Mouse (Mus musculus) mouse embryonic stem cell (cell line): ENCODE measurements around the gene Nr3c2.

ENCODE experiments used
- in situ Hi-C, 2 experiments: fragments of 300-500 bp; cut with MboI; formaldehyde crosslinking; loops; 1 replicate in 1 of 2; 3 replicates in 1 of 2; pipeline ENCODE4 v1.14.3; 2019 to 2020; ENCODE audit warnings: low sequenced_read_pairs in 2 of 2, low pct_unique_long_range_greater_than_20kb in 1 of 2, mixed read lengths in 1 of 2; ENCODE audit not compliant: unreplicated experiment in 1 of 2

Gene Nr3c2

GRCm38 (mm10) chr8:77044849-77045248 is 145.6 kb downstream of the Nr3c2 start:
- in situ Hi-C loops, result no loop called here

GRCm38 (mm10) chr8:77045711-77046110 is 146.5 kb downstream of the Nr3c2 start:
- in situ Hi-C loops, result no loop called here

GRCm38 (mm10) chr8:77046217-77046616 is 147.0 kb downstream of the Nr3c2 start:
- in situ Hi-C loops, result no loop called here

GRCm38 (mm10) chr8:77046731-77047130 is 147.5 kb downstream of the Nr3c2 start:
- in situ Hi-C loops, result no loop called here

GRCm38 (mm10) chr8:77051399-77052275 is 152.4 kb downstream of the Nr3c2 start:
- in situ Hi-C loops, result no loop called here

DNA sequence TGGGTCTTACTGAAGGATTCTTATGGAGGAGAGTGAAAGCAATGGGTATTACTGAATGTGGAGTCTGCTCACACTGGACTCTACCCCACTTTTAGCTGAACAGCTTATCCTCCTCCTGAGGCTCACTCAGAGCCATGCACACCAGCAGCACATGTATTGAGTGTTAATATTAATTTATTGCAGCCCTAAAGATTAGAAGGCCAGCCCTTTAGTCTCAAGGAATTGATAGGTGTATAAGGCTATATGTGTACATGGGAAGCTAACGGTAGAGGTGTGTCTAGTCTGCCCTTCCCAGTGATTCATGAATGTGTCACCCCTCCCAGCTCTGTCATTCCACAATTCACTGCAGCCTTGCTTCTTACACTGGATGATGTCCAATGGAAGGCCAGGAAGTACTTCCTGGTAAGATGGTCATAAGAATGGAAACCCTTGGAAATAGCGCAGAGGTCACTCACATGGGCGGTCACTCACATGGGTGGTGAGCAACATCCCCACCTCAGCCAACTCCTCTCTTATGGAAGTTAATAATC is 156.3 kb downstream of the Nr3c2 start:
- in situ Hi-C loops, result no loop called here

- in situ Hi-C loops, result no loop called here
Measured at GRCm38 (mm10) chr8:77056853-77057252, 157.6 kb downstream of the Nr3c2 start.

DNA sequence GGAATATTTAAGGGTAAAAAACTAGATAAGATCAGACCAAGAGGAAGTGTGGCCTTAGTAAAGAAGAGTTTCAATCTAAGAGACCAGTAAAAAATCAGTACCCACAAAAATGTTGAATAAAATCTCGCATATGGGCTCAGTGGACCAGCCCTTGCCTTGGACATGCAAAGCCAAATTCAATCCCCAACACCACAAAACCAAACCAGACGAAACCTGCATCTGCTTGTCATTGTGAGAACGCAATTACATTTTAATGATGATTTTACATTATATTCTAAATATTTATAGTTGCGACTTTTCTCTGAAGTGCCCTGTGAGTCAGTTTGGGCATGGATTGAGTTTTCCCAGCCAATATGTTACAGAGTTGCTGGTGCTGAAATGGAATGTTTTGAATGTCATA is 183.4 kb downstream of the Nr3c2 start:
- in situ Hi-C loops, result no loop called here

DNA sequence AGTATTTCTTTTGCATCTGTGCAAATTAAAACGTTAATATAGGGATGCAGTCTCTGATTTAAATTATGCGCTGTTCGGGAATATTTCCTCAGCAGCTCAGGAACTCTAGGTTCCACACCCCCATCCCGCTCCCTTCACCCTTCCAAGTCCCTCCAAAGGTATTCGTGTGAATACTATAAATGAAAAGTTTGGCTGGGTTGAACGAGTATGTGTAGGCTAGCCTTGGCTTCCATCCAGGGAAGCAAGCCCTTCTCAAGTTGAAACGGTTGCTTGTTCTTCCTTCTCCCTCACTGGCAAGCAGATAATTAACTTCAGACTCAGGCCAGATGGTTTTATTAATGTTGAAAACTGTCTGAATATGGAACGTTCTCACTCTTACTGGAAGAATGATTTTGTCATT is 186.8 kb downstream of the Nr3c2 start:
- in situ Hi-C loops, result no loop called here

GRCm38 (mm10) chr8:77096721-77097120 is 197.5 kb downstream of the Nr3c2 start:
- in situ Hi-C loops, result no loop called here

DNA sequence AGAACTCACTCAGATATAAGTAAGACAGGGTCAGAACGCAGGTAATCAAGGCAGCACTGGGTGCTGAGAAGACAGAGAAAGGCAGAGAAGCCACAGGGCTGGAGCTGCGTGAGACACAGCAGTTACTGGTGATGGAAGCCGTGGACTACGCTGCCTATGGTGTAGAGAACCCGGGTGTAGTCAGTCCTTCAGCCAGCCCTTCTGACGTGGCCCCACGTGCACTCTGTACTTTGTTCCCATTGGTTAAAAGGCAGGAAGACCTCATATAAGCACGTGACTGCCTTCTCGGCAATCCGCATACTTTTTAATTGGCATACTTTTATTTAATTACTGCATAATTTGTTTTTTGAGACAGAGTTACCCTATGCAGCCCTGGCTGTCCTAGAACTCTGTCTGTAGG is 198.9 kb downstream of the Nr3c2 start:
- in situ Hi-C loops, result no loop called here

DNA sequence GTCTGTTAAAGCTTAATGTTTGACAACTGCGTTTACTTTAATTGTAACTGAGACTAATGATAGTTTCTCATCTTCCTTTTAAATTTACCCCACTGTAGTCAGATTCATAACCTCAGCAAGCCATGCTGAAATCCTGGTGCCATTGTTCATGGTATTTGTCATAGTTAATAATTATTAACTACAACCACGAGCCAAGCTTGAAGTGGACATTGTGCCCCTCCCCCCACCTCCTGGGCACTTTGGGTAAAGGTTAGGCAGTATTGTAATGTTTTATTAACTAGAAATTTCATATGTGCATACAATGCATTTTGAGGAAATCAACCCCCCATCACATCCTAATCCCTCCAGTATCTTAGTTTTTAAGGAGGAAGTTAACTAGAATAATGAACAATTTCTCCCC is 201.1 kb downstream of the Nr3c2 start:
- in situ Hi-C loops, result no loop called here

DNA sequence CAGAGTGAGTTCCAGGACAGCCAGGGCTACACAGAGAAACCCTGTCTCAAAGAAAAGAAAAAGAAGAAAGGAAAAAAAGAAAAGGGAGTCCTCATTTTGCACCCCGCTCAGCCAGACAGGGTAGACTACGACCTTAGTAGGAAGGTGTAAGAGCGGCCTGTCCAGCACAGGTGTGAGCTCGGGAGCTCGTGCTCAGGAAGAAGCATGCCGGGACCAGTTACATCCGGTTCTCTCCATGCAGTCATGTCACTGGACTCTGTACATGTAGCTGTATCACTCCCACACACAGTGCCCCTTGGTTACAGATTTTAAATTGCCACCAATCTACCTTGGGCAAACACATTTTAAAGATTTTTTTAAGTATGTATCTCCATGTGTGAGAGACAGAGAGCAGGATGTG is 203.6 kb downstream of the Nr3c2 start:
- in situ Hi-C loops, result no loop called here

DNA sequence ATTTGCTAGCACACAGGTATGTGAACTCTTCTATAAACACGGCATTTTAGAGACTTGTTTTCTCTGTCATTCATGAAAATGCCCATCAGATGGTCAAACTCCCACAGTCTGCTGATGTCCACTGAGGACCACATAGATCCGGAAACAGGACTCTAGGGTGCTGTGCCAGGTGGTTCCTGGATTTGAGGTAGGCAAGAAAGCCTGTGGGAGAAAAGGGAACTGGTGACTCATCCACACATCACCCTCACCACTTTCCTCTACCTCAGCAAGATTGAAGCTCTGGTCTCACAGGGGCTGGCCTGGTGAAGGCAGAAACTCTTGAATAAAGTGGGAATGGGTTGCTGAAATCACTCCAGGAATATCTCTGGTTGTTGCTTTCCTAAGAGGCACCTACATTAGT is 213.5 kb downstream of the Nr3c2 start:
- in situ Hi-C loops, result no loop called here

DNA sequence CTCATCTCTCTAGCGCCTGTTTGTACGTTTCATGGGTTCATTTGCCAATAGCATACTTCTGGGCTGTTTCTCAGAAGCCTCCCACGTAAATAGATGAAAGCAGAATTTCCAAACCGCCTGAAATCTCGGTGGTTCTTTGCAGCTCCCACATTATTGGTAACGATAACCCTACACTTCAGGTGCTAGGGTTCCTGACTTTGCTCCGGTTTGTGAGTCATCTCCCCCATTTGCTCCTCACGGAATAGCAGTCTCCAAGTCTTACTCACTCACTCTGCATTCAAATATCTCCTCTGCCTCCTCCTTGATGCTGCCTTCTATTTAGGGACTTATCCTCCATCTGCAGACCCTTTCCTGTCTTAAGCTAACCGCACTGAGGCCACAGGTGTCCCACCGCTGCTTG is 215.5 kb downstream of the Nr3c2 start:
- in situ Hi-C loops, result no loop called here

DNA sequence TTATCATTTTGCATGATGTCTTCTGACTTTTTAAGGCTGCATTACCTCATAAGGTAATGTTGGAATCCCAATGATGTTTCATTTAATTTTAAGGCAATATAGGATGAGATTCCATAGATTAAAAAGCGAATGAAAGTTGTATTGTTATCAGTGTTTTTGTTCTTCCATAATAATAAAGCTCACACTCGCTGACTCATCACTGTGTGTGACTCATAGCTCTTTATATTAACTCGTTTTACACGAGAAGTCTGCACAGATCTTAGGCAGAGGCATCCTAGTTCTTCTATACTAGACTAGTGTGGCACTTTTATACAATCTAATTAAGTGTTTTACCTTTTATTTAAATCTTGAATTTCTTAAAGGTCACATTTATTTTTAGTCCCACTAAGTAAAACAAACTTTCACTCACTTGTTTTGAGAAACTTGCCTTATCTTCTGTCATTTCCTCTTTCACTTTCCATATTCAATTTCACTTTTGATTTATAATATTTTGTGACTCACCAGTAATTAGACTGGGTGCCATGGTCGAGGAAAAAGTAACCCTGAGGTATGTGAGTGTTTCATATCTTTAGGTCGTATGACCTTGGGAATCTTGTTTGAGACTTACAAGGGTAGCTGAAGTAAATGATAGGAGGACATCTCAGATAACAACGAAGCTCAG is 217.3 kb downstream of the Nr3c2 start:
- in situ Hi-C loops, result no loop called here

- in situ Hi-C loops, result no loop called here
Measured at GRCm38 (mm10) chr8:77120810-77121570, 221.7 kb downstream of the Nr3c2 start.

DNA sequence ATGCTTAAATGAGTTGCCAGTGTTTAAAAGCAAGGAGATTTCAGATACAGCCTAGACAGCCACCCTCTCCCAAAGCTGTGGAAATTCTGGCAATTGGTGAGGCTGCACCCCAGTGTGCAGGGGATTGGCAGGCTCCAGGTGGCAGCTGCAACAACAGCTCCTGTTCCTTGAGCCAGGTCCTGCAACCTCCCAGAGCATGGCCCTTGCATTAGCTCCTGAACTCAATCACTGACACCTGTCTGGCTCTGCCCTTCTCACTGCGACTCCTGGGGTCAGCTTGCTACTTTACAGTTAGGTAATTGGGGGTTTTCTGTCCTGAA is 222.3 kb downstream of the Nr3c2 start:
- in situ Hi-C loops, result no loop called here

- in situ Hi-C loops, result no loop called here
Measured at GRCm38 (mm10) chr8:77122300-77122699, 223.1 kb downstream of the Nr3c2 start.
